Mouse (Mus musculus) E14TG2a.4 (cell line): ENCODE data around the gene Aatf.

Source experiments
- CTCF ChIP-seq: conservative IDR thresholded peaks from 2 replicates; pipeline ENCODE4 v1.5.1; 2014; ENCODE audit warnings: low read length
- POU5F1 ChIP-seq: IDR thresholded peaks from 2 replicates; pipeline ENCODE4 v1.6.1; 2014; ENCODE audit warnings: low read length, borderline replicate concordance

DNA sequence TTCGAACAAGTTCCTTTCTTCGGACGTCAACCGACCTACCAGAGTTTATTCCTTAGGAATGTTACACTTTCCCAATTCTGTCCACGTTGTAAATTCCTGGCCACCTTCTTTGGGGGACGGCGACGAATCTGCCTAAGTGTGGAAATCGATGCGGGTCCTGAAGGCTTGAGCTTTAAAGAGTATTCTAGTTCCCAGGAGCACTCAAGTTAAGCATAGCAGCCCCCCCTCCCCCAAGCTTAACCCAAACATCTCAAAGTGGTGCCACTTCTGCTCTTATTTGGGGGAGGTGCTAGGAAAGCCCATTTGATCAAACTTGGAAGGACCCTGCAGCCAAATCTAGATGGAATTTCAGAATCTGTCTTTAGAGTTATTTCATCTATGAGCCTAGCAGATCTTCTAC lies 13.1 kb upstream of the Aatf start:
- TF ChIP-seq CTCF (no peak), POU5F1 (no peak)
